Mouse (Mus musculus): Measurements from ENCODE around the gene Snta1. TPM values are rescaled to one million over a fixed set of nuclear protein-coding genes. Genes with fewer than 3 reads are reported as not detected.

Snta1 gene
- 10 to 100 TPM; 46.9 to 47.9 TPM for polyA plus RNA-seq (2012; fragmentation: generic; extraction: Trizol)

GRCm38 (mm10) chr2:154407643-154408445, at the start of gene Snta1:
Snta1 (minus strand) TSS chr2:154408099.

GRCm38 (mm10) chr2:154436458-154437190, 28.7 kb upstream of the Snta1 start, which contains the start of gene Cbfa2t2:
Cbfa2t2 (plus strand) TSS chr2:154436481.

DNA sequence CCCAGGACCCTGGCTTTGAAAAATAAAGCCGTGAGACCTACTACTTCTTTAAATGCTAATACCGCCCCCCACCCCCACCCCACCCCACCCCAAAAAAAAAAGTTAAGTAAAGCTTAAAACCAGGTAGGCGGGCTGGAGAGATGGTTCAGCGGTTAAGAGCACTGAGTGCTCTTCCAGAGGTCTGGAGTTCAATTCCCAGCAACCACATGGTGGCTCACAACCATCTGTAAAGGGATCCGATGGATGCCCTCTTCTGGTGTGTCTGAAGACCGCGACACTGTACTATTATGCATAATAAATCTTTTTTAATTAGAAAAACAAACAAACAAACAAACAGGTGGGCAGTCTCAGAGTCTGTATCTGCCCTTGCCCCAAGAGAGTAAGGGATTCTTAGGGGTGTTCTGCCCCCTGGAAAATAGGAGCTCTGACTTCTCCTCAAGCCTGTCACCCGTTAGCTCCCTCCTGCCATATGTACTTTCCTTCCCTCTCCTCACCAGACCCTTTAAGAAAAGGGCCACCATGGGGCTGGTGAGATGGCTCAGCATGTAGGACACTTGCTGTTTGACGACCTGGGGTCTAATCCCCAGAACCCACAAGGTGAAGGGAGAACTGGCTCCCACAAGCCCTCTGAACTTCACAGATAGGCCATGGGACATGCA, 34.9 kb downstream of the Snta1 start, which contains the start of gene Cdk5rap1:
Cdk5rap1 (minus strand) TSS at position 169 of the 659 bp plus-strand sequence.

Other genes with a start within 250 kb of the Snta1 start
- not detected for gene Bpifa5, start 245.5 kb downstream of the Snta1 start, polyA plus RNA-seq (2012; fragmentation: generic; extraction: Trizol)
- not detected for gene Bpifb1, start 217.3 kb downstream of the Snta1 start, polyA plus RNA-seq (2012; fragmentation: generic; extraction: Trizol)
- not detected for gene Bpifb5, start 184.4 kb downstream of the Snta1 start, polyA plus RNA-seq (2012; fragmentation: generic; extraction: Trizol)
- not detected for gene Bpifb9a, start 150.2 kb downstream of the Snta1 start, polyA plus RNA-seq (2012; fragmentation: generic; extraction: Trizol)
- not detected for gene Bpifb9b, start 100.9 kb downstream of the Snta1 start, polyA plus RNA-seq (2012; fragmentation: generic; extraction: Trizol)
- 1 to 10 TPM; 3.0 to 8.0 TPM for gene Cdk5rap1, start 35.1 kb downstream of the Snta1 start, polyA plus RNA-seq (2012; fragmentation: generic; extraction: Trizol)
- gene Cbfa2t2, start 28.4 kb upstream of the Snta1 start, polyA plus RNA-seq (2012; fragmentation: generic; extraction: Trizol), result 1 to 10 TPM; 1.5 to 9.9 TPM
- 10 to 100 TPM in 1 of 2 experiments, 1 to 10 TPM in 1; 8.6 to 11.1 TPM for gene 1700003F12Rik, start 139.0 kb upstream of the Snta1 start, polyA plus RNA-seq (2012; fragmentation: generic; extraction: Trizol)
- gene Actl10, start 143.7 kb upstream of the Snta1 start, polyA plus RNA-seq (2012; fragmentation: generic; extraction: Trizol), result under 1 TPM; 0.04 to 0.27 TPM
- gene Necab3, start 150.8 kb upstream of the Snta1 start, polyA plus RNA-seq (2012; fragmentation: generic; extraction: Trizol), result 1 to 10 TPM in 1 of 2 experiments, under 1 TPM in 1; 0.09 to 1.1 TPM
- 10 to 100 TPM; 29.6 to 30.5 TPM for gene E2f1, start 161.8 kb upstream of the Snta1 start, polyA plus RNA-seq (2012; fragmentation: generic; extraction: Trizol)
- gene Pxmp4, start 195.6 kb upstream of the Snta1 start, polyA plus RNA-seq (2012; fragmentation: generic; extraction: Trizol), result 10 to 100 TPM in 1 of 2 experiments, 1 to 10 TPM in 1; 9.3 to 44.2 TPM
- 1 to 10 TPM; 2.0 to 3.9 TPM for gene Zfp341, start 205.2 kb upstream of the Snta1 start, polyA plus RNA-seq (2012; fragmentation: generic; extraction: Trizol)
- gene 4930519P11Rik, start 205.3 kb upstream of the Snta1 start, polyA plus RNA-seq (2012; fragmentation: generic; extraction: Trizol), result under 1 TPM; 0.21 to 0.72 TPM
- gene Chmp4b, start 243.6 kb upstream of the Snta1 start, polyA plus RNA-seq (2012; fragmentation: generic; extraction: Trizol), result 100 to 1,000 TPM in 1 of 2 experiments, 10 to 100 TPM in 1; 73.7 to 127 TPM

Data from C3H10T1/2 (cell line).